Mouse (Mus musculus) brain, embryonic 14.5 days (tissue): Measurements from ENCODE around the gene Rev3l. TPM values are rescaled to one million over a fixed set of nuclear protein-coding genes. Genes with fewer than 3 reads are reported as not detected.
A peak's percentile ranks its signal among the peaks of the same experiment; 100 is the strongest.

Source experiments
- DNase-seq: peaks from one replicate; pipeline ENCODE4 v3.0.0-alpha.2; 2011; ENCODE audit warnings: low read depth
- CTCF ChIP-seq: fragments of 200-500 bp; IDR thresholded peaks from 2 replicates; pipeline ENCODE4 v1.5.1; 2012; ENCODE audit warnings: inconsistent platforms, mild to moderate bottlenecking, moderate library complexity, borderline replicate concordance; ENCODE audit not compliant: insufficient read depth, insufficient read length; ENCODE audit errors: extremely low read depth
- POLR2A ChIP-seq: fragments of 200-500 bp; IDR thresholded peaks from 2 replicates; pipeline ENCODE4 v1.6.1; 2012; ENCODE audit warnings: mild to moderate bottlenecking, inconsistent platforms, borderline replicate concordance; ENCODE audit not compliant: poor library complexity, insufficient read depth, insufficient read length, severe bottlenecking; ENCODE audit errors: extremely low read depth
- polyA plus RNA-seq: library from polyadenylated mRNA; depleted of rRNA; stranded (reverse); fragments of >200 nt; gene quantifications from 2 replicates; pipeline ENCODE4 v1.2.3, GENCODE M21; 2012; rRNA removed

Rev3l gene
- polyA plus RNA-seq = 113 and 127 TPM in 2 replicates

DNA sequence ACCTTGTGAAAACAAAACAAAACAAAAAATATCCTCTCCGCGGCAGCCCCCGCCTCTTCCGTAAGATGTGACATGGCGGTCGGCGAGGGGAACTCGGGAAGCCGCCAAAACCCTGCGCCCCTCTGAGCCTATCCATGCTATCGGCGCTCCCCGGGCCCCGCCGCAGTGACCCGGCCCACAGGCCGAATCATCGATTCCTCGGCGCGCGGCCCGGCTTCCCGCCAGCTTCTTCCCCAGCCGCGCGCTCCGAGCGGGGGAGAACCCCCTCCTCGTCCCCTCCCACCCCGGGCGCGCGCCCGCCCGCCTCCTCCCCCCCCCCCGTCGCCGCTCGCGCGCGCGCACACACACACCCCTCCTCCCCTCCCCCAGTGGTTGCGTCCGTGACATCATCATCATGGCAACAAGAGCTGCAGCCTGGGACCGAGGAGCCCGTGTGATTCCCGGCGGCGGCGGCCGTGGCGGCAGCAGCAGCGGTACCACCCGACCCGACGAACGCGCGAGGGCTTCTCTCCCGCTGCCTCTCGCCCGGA, at the start of gene Rev3l:
Gene Rev3l, plus strand, starts transcription at position 383 of the 530 bp plus-strand sequence.
- DNase-seq = peak; percentile 98
- no peak for TF ChIP-seq CTCF
- TF ChIP-seq POLR2A = peak; percentile 92

DNA sequence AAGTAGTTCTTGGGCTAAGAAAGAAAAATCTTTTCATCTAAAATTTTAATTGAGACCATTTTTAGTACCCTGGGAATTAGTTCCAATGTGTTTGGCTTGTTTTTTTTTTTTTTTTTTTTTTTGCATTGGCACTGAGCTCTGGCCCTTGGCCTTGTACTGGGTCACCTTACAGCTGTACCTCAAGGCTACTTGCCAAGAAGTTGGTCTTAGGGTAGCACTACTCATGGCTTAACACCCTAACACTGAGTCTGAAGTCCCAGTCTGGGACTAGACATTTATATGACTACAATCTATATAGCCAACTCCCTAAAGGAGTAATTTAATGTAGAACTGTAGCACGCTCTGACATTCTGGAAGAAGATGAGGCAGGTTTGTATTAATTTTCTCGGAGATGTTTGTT, 49.4 kb upstream of the Rev3l start:
- TF ChIP-seq POLR2A (no peak), CTCF (no peak)
- DNase-seq = no peak

DNA sequence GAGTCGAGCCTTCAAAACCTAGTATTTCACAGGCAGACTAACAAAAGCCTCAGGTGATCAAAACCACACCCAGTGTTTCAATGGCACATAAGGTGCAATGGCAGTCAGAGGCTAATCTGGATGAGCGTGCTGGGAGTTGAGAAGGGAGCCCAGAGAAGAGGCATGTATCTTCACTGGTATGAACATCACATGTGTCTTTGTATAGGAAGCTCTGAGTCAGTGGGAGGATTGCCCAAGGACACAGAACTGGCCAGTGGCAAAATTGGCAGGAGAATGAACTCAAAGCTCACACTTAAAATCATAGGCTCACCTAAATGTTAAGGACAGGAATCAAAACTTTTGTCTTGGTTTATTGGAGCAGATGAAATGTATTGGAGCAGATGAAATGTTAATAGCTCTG, 48.4 kb upstream of the Rev3l start:
- no peak for DNase-seq
- TF ChIP-seq POLR2A (no peak), CTCF (no peak)

DNA sequence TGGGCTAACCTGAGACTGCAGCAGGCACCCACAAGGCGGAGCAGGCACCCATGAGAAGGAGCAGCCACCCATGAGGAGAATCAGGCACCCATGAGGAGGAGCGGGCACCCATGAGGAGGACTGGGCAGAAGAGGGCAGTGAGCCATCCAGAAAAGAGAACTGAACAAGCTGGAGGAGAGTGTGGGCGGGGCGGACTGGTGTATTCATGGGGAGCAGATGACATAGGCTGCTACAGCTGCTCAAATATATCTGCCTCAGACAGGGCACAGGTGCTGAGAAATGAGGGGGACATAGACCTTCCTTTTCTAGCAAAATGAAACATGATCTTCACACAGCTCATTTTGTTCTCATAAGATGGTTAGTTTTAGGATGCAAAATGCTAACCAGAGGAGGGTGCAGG, 45.1 kb upstream of the Rev3l start:
- TF ChIP-seq POLR2A (no peak), CTCF (no peak)

DNA sequence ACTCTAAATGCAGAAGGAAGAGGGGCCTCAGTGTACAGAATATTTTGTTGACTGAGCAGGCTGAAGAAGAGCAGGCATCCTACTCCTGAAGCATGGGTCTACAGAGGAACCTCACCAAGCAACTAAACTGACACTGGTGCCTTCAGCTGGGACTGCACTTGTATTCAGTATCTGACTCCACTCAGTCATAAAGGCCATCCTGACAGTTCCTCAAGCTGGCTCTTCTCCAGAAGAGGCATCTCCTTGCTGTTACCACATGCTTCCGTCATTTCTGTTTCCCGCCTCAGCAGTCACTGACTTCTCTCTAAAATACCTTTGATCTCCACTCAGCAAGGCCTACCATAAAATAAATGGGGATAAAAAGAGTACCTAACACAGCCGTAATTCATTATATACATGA, 44.1 kb upstream of the Rev3l start:
- TF ChIP-seq CTCF (no peak), POLR2A (no peak)
- no peak for DNase-seq

More for the DNA sequence above, 45.1 kb upstream of the Rev3l start:
- DNase-seq = no peak

DNA sequence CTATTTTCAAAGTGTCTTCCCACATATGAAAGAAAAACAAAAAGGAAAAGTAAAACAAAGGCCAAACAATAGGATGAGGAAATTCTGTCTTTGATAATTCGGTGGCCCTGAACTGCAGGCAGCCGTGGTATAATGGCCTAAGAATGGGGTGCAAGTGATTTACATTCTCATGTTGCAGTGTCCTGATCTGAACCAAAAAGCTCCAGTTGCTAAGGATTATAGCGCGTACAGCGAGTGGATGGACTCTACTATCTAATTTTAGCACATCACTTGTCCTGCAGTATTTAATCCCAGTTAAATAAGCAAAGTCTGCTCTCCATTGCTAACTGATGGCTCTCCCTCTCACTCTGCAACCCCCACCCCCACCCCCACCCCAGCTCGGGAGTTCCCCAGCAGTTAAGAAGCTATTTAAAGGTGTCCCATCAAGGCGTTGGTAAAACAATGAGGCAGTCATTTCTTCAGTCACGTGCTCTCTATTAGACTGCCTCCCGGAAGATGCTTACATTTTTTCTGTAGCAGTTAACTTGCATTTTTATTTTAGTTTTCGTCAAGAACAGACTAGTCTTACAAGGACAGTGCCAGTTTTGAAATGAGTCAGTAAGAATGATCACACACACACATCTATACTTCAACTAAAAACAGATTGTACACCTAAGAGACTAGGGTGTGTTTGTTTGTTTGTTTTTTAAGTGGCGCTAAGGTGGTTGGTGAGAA, 40.4 kb upstream of the Rev3l start:
- TF ChIP-seq POLR2A (no peak), CTCF (no peak)
- no peak for DNase-seq

DNA sequence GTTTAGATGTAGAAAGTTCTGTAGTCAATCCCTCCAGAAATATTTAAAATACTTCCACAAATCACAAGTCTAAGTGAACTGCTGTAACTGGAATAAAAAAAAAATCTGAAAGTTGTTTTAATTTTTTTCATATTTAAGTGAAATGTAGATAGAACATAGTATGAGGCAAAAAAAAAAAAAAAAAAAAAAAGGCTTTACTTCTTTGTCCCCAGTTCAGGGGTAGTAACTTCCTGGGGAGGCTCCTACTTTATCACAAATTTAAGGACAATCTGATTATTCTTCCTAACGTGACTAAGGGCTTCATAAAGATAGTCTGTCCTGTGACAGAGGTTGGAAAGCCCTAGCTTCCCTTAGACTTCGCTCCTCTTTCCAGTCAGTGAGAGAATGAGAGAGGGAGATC, 39.8 kb upstream of the Rev3l start:
- TF ChIP-seq CTCF (no peak), POLR2A (no peak)
- DNase-seq = no peak

DNA sequence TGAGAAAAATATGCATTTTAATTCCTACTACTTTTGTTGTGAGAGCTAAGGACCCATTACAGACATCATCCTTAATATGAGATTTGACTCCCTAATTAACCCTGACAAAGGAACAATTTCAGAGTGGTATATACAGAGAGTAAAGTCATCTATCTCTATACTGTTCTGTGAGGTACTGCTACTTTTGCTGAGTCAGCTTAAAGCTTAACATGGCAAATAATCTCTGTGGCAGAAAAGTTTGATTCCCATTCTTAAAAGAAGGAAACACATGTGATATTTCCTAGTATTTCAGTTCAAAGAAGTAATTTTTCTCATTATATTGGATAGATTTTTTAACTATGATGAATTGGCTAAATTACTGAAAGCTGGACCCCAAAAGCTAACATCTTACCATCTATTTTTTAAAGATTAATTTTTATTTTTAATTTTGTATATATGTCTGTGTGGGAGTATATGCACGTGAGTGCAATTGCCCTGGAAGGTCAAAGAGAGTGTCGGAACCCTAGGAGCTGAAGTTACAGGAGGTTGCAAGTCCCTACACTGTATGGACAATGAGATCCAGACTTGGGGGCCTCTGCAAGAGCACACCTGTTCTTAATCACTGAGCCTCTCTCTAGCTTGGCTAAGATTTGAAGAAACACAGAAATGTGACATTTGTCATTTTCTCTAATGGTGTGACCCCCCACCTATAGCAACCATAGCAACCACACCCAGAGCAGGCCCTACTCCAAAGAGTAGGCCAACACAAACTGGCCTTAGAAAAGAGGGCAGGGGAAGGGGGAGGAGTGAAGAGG, 24.0 kb upstream of the Rev3l start:
- TF ChIP-seq POLR2A = no peak
- no peak for TF ChIP-seq CTCF
- no peak for DNase-seq

DNA sequence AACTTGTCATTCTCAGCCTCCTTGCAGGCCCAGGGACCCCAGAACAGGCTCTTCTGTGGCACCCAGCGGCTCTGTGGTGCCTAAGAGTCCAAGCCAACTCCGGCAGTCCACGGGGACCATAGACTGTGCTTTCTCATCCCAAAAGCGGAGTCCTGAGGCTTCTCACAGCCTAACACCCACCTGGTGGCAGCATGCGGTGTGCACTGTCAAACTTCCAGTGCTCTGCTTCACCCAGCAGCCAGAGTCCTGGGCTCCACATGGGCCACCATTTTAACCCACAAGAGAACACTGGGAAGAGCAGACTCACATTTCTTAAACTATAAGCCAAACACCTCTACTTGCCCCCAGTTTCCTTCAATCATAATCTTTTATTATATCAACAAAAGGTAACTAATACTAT, 15.0 kb upstream of the Rev3l start:
- TF ChIP-seq CTCF = no peak
- TF ChIP-seq POLR2A = no peak

DNA sequence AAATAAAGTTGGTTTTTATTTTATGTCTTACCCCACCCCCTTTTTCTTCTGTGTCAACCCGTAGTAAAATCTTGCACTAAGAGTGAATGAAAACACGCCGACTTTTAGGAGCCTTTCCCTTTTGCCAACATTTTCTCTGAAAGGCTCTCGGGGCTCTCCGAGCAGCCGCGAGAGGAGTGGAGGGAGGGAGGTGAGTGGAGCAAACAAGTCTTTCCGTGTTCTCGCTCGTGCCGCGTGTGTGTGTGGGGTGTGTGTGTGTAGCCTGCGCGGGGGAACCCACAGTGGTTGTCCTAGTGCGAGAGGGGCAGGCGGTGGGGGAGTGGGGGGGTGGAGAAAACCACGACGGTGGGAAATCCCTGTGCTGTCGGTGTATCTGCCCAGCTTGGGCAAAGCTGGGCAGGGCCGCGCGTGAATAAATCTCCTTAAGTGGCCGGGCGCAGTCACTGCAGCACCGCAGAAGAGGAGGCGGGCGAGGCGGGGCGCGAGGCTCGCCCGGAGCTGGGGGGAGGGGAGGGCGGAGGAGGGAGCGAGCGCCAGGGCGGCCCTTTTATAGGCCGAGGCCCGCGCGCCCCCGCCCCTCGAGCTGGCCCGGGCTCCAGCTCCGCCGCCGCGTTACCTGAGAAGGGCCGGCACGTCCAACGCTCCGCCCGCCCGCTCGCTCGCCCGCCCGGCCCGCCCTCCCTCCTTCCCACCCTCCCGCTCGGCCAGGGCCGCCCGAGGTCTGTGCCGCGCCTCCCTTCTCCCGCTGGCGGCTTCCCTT, 762 bp upstream of the Rev3l start:
- DNase-seq = peak; percentile 98
- TF ChIP-seq POLR2A (no peak; the same call in 1 of the 2 replicates), CTCF (no peak)

More for the DNA sequence above, 15.0 kb upstream of the Rev3l start:
- no peak for DNase-seq

DNA sequence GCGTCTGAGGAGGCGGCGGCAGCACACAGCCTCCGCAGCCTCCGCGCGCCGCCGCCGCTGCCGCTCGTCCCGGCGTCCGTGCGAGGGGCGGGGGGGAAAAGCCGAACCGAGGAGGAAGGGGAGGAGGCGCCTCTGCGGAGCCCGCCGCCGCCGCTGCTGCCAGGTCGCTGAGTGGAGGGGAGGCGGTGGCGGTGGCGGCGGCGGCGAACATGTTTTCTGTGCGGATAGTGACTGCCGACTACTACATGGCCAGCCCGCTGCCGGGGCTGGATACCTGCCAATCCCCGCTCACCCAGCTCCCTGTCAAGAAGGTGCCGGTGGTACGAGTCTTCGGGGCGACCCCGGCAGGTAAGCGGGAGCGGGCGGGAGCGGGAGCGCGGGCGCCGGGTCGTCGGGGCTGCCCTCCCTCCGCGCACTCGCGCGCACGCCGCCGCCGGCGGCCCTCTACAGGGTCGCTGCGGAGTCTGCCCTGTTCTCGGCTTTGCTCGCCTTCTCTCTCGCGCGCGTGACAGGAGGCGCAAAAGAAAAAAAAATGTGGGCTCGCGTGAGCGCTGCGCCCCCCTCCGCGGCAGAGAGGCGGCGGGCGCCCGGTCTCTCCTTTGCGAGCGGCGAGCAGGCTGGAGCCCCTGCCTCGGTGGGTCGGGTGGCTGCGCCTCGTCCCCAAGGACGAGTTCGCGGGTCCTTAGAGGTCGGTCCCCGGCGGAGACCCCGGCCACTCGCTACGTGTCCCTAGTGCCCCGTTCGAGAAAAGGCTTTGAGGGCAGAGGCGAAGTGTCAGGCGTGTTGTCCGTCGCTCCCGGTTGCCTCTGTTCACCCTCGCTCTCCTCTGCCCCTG, 565 bp downstream of the Rev3l start:
- peak; percentile 93 for DNase-seq
- TF ChIP-seq CTCF = no peak; the same call in 1 of the 2 replicates
- TF ChIP-seq POLR2A = peak; percentile 50
